Mouse (Mus musculus): ENCODE data around the gene Nrxn2. TPM values are rescaled to one million over a fixed set of nuclear protein-coding genes. Genes with fewer than 3 reads are reported as not detected.

Gene Nrxn2
- total RNA-seq, 2 experiments from 2014 or later, result 1.4 to 1.7 TPM

DNA sequence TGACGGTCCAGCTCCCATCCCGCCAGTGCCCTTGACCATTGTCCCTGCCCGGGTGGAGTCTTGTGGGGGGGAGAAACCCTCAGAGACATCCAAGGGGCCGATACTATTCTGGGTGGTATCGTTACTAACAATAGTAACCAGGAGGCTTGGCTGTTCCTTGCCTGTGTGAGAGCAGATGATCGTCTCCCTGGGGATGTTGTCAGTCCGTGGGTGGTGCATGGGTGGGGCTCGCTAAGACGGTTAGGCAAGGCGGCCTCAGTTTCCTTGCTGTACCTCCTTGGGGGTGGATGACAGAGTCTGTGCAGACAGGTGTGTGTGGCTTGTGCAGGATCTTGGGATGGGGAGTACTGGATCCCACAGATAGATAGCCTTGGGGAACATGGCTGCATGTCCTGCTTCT, 88.9 kb downstream of the Nrxn2 start:
- DNase-seq, result no peak
- intact Hi-C loops (cut with DNase I), result no loop called here

DNA sequence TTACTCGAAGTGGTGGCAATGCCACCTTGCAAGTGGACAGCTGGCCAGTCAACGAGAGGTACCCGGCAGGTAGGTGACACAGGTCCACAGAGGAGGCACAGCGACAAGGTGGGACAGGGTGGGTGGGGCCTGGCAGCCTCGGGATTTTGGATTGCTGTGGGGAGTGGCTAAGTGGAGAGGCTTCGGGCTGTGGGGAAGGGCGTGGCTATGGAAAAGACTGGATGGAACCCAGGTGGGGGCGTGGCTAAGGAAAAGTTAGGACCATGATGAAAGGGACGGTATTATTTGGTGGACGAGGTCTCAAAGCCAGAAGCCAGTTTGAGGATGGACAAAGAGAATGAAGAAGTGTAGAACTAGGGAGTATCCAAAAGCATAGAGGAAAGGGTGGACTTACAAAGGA, 91.3 kb downstream of the Nrxn2 start:
- no peak for DNase-seq
- intact Hi-C loops (cut with DNase I), result no loop called here

DNA sequence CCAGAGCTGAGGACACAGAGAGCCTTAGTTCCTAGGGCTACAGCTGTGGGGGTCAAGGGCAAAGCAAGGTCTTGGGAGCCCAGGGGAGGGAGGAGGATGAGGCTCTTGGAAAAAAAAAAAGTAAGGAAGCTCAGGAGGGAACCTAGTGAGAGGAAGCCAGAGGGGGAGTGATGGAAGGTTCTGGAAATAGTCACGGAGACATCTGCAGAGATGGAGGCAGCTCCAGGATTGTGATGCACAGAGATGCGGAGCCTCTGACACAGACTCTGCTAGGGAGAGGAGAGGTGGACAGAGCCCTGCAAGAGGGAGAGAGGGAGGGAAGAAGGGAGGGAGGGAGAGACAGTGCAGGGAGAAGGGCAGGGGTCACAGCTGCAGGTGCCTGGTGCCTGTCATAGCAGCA, 92.0 kb downstream of the Nrxn2 start:
- no peak for DNase-seq
- intact Hi-C loops (cut with DNase I), result no loop called here

DNA sequence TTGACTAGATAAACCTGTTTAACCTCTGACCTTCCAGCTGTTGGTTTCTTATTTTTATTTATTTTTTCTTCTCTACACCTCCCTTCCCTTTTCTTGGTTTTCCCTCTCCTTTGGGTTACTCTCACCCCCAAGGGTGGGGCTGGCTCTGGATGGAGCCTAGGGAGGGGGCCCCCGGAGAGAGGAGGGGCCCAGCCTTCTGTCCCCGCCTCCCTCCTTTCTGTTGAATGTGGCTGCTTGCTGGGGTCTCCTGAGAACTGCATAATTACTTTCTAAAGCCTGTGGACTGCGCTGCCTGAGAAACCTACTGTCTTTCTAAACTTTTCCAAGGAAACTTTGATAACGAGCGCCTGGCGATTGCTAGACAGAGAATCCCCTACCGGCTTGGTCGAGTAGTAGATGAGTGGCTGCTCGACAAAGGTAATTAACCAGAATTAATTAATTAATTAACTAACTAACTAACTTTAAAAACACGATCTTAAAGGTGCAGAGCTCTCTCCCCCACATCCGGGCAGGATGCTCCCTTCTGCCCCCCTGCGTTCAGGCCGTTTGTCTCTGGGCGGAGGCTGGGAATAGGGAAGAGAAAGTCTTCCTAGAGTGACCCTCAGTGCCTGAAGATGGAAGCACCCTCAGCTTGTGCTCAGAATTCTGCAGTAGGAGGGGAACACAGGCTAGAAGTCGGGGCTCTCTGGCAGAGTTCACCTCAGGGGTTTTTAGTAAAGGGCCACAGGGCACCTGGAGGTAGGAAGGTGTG, 95.0 kb downstream of the Nrxn2 start:
- DNase-seq, result no peak

DNA sequence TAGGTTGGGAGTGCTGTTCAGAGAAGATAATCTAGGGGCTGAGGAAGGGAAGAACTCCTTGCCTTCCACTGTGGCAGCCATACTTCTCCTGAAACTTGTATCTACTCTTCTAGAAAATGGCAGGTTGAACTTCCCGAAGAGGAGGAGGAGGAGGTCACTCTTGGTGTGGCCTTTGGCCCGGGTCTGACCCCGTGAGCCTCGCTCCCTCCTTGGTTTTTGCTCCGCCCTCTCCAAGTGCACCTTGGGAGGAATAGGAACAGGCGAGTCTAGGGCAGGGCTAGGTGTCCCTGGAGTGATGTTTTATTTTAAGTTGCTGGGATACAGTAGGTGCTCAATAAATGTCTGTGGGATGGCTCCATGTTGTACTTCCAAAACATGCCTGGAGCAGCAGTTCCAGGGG, 96.4 kb downstream of the Nrxn2 start:
- DNase-seq, result no peak
- intact Hi-C loops (cut with DNase I), result no loop called here

More for the DNA sequence above, 95.0 kb downstream of the Nrxn2 start:
- intact Hi-C loops (cut with DNase I), result no loop called here

DNA sequence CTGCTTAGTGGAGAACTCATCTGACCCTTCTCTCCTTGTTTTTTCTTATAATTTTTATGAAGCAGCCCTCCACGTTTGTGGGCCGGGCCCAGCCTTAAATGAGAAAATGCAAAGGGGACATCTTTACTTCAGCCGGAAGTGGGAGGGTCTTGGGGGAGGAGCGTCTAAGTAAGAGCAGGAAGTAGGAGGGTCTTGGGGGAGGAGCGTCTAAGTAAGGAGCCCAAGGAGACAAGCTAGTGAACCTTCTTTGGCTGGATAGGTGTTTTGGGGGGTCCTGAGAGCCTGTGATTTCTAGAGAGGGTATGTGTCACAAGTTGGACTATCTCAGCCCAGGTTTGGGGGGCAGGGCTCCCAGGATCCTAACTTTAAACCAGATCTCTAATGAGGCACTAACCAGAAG, 96.9 kb downstream of the Nrxn2 start:
- intact Hi-C loops (cut with DNase I), result no loop called here
- no peak for DNase-seq

DNA sequence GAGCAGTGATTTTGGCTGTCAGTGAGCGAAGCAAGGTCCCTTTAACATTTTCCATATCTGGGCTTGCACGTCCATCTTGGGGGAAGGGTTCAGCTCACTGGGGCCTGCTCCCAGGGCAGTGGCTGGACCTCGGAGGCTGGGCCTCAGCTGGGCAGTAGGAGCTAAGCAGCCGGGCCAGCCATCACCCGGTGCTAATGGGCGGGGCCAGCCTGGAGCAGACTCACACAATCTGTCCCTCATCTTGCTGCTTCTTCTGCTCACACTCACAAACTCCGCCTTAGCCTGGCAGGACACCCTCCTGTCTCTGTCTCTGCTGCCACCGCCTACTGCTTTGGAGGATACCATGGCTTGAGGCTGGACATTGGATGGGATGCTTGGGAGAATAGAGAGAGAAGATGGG, 97.6 kb downstream of the Nrxn2 start:
- intact Hi-C loops (cut with DNase I), result no loop called here
- DNase-seq, result no peak

DNA sequence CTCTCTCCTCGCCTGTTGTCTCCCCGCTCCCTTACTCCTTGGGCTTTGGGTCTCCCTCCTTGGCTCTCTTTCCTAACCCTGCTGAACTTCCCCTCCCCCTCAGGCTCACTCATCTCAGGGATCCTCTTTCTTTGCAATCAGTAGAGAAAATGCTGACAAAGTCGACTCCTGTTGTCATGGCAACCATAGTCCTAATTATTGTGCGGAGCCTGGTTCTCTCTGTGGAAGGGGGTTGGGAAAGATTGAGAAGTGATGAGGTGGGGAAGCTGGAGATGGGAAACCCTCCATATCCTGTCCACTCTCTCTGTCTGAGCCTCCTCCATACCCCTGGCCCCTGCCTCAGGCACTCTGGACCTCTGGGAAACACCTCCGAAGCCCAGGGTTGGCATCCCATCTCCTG, 100.1 kb downstream of the Nrxn2 start:
- intact Hi-C loops (cut with DNase I), result no loop called here

DNA sequence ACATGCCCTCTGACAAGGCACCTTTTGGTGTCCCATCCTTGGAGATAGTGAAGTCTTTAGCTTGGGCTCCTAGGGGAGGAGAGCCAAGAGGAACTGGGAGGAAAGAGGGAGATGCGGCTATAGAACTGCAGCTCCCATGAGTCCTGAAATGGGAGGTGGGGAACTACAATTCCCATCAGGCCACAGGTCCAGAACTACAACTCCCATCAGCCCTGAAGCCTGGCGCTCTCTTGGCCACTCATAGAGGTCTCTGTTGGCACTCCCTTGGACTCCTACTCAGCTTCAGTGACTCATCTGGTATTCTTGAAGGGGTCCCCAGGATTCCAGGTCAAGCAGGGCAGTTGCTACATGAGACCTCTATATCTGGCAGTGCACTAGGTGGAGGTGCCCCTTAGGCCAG, 101.0 kb downstream of the Nrxn2 start:
- intact Hi-C loops (cut with DNase I), result no loop called here
- DNase-seq, result no peak

More for the DNA sequence above, 100.1 kb downstream of the Nrxn2 start:
- no peak for DNase-seq

DNA sequence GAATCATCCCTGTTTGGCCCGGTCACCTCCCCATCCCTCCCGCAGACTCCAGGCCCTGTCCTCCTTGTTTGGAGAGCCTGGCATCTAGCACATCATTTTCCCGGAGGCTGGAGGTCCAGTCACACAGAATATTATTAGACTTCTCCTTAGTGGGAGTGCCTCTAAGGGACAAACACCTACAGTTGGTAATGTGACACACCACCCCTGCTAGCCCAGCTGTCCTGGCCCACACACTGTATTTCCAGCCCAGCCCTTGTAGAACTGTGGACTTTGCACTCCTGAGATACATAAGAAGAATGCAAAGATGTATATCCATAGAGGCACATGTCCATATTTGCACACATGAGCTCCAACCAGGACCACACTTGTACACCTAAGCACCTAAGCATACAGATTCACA, 103.1 kb downstream of the Nrxn2 start:
- intact Hi-C loops (cut with DNase I), result no loop called here
- DNase-seq, result no peak

DNA sequence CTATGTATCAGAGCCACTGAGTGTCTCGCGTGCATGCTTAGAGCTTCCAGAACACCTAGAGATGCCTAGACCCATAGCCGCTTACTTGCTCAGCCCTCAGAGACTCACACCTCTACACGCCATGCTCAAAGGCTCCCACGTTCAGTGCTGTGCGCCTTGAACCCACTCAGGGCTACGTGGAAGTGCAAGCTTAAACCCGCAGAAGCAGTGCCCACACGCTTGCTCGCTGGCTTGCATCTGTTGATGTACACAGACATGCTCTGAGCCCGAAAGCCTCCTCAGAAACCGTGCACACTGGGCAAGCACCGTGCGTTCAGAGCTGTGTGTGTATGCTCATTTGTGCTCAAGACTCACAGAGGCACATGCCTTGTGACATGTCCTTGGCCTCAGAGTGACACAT, 103.8 kb downstream of the Nrxn2 start:
- intact Hi-C loops (cut with DNase I), result no loop called here
- no peak for DNase-seq

DNA sequence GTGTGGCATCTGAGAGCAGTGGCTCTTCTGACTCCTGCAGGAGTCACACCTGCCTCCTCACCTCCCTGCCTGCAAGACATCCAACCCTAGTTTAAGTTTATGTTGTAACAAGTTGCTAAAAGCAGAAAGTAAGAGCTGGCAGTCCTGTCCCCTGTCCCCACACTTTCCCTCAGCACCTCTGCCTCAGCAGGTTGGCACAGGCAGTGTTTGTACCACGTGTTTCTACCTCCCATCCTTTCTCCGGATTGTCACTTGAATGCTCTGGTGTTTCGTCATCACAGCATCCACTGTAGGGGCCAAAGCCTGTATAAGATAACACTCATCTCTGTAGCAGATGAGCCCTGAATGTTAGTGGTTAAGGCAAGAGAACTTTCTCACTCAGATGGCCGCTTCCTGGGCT, 106.5 kb downstream of the Nrxn2 start:
- intact Hi-C loops (cut with DNase I), result no loop called here
- no peak for DNase-seq

DNA sequence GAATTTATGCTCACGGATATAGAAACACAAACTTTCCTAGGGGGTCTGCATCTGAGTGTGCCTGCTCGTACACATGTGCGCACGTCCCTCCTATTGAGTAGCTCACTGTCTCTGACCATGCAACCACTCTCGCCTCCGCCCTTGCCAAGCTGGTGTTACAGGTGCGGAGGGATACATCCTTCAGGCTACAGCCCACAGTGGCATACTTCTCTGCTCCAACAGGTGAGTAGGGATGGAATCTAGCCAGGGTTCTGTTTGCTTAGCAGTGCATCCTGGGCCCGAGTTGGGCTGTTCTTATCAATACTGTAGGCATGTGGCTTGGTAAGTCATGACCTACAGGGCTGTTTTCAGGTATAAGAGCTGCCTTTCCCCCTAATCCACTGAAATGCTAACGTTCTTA, 107.5 kb downstream of the Nrxn2 start:
- intact Hi-C loops (cut with DNase I), result no loop called here
- no peak for DNase-seq

DNA sequence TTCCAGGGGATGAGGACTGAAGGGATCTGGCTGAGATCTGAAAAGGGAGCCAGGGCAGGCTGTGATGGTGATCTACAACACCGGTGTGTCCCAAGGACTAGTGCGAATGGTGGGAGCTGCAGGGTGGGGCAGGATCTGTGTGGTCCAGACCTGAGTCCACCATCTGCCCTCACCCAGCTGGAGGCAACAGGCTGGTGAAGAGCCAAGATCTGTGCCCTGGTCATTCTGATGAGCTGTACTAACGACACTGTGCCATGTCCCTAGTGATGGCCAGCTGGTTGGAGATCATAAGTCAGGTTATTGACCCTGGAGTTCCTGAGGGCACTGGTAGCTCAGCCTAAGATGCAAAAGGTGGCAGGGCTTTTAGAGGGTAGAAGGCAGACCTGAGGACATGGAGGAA, 108.9 kb downstream of the Nrxn2 start:
- DNase-seq, result no peak
- intact Hi-C loops (cut with DNase I), result no loop called here

DNA sequence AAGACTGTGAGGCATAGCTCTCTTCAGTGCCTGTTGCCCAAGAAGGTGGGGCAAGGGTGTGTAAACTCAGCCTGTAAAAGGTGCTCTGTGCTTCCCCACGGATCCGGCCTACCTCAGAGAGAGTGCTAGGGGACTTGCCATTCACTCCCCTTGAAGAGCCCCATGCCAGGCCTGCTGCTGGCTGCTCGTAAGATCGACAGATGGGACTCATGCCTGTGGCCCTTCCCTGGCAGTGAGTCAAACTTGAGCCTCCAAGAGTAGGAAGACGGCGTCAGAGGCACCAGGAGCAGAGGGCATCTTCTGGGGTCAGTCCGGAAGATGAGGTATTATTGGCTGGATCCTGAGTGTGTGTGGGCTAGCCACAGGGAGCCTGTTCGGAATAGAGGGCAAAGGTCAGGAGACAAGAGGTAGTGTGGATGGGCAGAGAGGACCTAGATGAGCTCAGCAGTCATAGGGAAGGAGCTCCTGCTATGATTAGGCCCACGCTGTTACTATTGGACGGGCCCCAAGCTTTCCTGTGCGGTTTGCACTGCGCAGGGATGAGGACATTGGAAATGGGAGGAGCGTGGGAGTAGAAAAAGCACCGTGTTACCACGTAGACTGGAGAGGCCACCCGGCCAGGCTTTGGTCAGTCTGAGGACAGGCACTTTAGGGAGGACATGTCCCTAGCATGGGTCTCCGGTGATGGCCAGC, 109.5 kb downstream of the Nrxn2 start:
- intact Hi-C loops (cut with DNase I), result no loop called here
- DNase-seq, result no peak

DNA sequence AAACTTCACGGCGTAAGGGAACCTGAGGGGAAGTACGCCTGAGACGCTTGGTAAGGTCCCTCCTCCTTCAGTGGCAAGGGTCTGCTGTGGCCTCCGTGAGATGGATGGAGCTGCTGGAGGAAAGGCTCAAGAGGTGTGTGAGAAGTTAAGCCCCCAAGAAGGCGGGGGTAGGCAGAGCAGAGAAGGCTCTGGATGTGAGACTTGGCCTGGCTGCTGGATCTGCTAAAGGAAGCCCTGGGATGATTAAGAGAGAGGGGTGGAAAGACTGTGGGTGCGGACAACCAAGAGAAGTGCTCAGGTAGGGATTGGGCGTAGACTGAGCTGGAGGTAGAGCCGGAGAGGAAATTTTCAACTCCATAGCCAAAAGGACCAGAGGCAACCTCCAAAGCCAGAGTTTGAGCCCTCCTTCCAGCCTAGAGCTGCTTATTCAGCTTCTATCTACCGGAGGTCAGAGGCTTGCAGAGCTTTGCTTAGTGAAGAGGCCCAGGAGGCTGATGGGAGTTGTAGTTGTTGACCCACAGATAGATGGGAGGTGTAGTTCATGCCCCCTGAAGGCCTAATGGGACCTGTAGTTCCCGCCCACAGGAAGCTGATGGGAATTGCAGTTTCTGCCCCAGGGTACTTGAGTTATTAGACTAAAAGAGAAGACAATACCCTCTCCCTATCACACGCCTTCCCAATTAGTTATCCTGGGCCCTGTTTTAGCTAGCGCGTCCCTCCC, 110.9 kb downstream of the Nrxn2 start:
- intact Hi-C loops (cut with DNase I), result no loop called here
- DNase-seq, result no peak

DNA sequence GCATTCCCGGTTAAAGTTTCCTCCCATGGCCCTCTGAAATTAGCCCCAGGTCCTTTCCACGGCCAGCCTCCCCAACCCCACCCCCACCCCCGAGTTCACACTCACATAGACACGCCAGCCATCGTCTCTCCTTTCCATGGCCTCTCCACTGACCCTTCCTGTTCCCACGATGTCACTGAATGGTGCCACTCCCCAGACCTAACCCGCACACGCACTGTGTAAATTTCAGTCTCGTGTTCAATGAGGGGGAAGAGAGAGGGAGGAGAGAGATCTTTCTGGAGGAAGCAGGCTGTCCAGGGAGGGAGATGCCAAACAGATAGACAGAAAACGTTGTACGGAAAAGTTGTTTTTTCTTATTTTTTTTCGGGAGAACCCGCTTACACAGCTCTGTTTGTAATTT, 111.8 kb downstream of the Nrxn2 start:
- intact Hi-C loops (cut with DNase I), result no loop called here
- no peak for DNase-seq

DNA sequence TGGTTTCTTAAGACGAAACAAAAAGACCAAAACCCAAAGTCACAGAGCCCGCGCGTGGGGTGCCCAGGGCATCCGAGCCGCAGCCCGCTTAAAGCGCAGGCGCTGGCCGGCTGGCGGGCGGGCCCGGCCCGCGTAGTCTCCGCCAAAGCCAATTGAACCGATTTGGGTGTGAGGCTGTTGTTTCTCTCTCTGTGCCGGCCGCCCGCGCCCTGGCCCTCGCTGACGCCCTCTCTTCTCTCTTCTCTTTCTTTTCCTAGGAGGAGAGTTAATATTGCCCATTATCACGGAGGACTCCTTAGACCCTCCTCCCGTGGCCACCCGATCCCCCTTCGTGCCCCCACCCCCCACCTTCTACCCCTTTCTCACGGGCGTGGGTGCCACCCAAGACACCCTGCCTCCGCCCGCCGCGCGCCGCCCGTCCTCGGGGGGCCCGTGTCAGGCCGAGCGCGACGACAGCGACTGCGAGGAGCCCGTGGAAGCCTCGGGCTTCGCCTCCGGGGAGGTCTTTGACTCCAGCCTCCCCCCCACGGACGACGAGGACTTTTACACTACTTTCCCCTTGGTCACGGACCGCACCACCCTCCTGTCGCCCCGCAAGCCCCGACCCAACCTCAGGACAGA, 112.6 kb downstream of the Nrxn2 start:
- DNase-seq, result no peak
- intact Hi-C loops (cut with DNase I), result no loop called here

DNA sequence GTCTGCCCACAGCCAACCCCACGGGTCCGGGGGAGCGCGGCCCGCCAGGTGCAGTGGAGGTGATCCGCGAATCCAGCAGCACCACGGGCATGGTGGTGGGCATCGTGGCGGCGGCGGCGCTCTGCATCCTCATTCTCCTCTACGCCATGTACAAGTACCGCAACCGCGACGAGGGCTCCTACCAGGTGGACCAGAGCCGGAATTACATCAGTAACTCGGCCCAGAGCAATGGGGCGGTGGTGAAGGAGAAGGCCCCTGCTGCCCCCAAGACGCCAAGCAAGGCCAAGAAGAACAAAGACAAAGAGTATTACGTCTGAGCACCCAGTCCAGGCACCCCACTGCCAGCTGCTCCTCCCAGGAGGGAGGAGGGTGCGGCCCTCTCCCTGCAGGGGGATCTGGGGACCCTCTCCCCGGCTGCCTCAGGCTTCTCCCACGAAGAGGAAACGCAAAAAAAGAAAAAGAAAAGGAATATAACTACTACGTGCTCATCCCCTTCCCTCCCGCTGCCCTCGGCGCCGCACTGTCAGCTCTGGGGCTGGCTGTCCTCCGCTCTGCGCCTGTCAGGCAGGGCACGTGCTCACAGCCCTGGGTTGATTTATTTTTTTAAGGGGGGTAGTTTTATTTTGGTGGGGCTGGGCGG, 113.4 kb downstream of the Nrxn2 start:
- intact Hi-C loops (cut with DNase I), result no loop called here
- no peak for DNase-seq

DNA sequence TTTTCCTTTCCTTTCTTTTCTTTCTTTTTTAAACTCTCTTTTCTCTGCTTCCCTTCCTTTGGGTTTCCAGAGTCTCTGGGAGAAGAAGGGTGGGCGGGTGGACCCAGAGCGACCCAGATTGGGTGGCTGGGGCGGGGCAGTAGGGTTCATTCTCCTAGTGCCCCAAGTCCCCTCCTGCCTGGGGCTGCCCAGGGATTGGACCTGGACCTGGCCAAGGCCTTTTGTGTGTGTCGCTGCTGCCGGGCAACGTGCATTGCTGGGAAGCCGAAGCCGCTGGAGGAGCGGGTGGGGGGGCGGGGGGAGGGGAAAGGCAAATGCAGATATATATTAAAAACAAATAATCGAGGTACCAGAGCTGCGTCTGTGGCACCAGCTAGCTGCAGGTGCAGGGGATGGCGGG, 114.1 kb downstream of the Nrxn2 start:
- intact Hi-C loops (cut with DNase I), result no loop called here
- DNase-seq, result no peak
